Mouse (Mus musculus) hindbrain, embryonic 13.5 days (tissue): ENCODE data around the gene Hs3st5. TPM values are rescaled to one million over a fixed set of nuclear protein-coding genes. Genes with fewer than 3 reads are reported as not detected.
A peak's percentile ranks its signal among the peaks of the same experiment; 100 is the strongest.

Experiments
- ATAC-seq: fragments of 200-750 bp; cut with Nextera tagmentation; 2 replicates; pipeline ENCODE4 v1.8.0; 2017; ENCODE audit warnings: moderate TSS enrichment; ENCODE audit not compliant: low FRiP score
- H3K27ac ChIP-seq: fragments of 300-500 bp; sonication (generic); 2 replicates; pipeline ENCODE4 v1.5.1; 2015; ENCODE audit warnings: inconsistent platforms, mild to moderate bottlenecking, moderate library complexity
- H3K27me3 ChIP-seq: fragments of 300-500 bp; sonication (generic); 2 replicates; pipeline ENCODE4 v1.6.1; 2015; ENCODE audit warnings: mild to moderate bottlenecking, inconsistent platforms
- H3K36me3 ChIP-seq: fragments of 300-500 bp; sonication (generic); 2 replicates; pipeline ENCODE4 v1.6.1; 2015; ENCODE audit warnings: mild to moderate bottlenecking, inconsistent platforms
- H3K4me1 ChIP-seq: fragments of 300-500 bp; sonication (generic); replicated peaks from 2 replicates; pipeline ENCODE4 v1.6.1; 2015; ENCODE audit warnings: inconsistent platforms
- H3K4me2 ChIP-seq: fragments of 300-500 bp; sonication (generic); 2 replicates; pipeline ENCODE4 v1.6.1; 2015; ENCODE audit warnings: inconsistent platforms, mild to moderate bottlenecking, moderate library complexity
- H3K4me3 ChIP-seq: fragments of 300-500 bp; sonication (generic); 2 replicates; pipeline ENCODE4 v1.5.1; 2015; ENCODE audit warnings: mild to moderate bottlenecking, inconsistent platforms
- H3K9ac ChIP-seq: fragments of 300-500 bp; sonication (generic); 2 replicates; pipeline ENCODE4 v1.6.1; 2015; ENCODE audit warnings: mild to moderate bottlenecking, inconsistent platforms
- H3K9me3 ChIP-seq: fragments of 300-500 bp; sonication (generic); 2 replicates; pipeline ENCODE4 v1.6.1; 2016; ENCODE audit warnings: inconsistent platforms
- WGBS: fragments of 180-500 bp; shearing (Covaris S2); methylation state at CpG from one replicate; pipeline ENCODE4 v1.1.7; 2015; 5-methylcytosine and 5-hydroxymethylcytosine counted together
- polyA plus RNA-seq: library from polyadenylated mRNA; unstranded; fragments of >200 nt; fragmentation: Nextera tagmentation; extraction: Ambion mirVana; gene quantifications from 2 replicates; pipeline ENCODE4 v1.2.1, GENCODE M21; 2015

Gene Hs3st5
- 24.4 and 25.2 TPM in 2 replicates for polyA plus RNA-seq

DNA sequence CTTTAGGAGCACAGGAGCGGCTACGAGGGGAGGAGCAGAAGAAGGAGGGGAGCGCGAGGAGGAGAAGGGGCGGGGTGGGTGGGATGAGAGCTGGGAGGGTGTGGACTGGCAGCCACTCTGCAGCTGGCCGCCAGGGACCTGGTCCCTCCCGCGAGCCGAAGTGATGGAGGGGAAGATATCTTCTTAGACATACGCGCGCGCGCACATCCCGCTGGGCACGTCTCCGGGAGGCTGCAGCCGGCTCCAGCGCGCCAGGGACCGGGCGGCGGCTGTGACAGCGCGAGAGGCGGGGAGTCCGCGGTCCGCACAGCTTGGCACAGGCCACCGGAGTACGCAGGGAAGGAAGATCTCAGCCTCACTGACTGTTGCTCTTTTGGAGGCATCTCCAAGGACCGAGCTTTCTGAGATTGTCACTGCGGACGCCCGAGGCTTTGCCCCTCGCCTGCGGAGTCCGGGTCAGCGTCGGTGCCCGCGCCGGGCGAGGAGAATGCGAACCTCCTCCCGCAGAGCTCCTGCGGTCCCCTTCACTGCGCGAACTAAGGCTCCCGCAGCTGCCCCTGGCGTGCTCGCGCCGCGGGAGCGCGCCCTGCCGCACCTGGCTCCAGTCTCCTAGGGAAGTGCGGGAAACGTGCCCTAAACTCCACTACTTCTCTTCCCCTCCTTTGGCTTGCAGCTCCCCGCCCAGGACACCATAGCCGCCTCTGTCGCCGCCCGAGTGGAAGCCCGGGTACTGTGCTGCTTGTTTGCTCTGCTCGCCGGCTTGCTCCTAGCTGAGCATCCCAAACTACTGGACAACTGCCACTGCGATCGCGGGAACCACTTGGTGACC, at the start of gene Hs3st5:
Hs3st5 (plus strand) TSS at position 88 of the 829 bp plus-strand sequence.
- Histone ChIP-seq H3K9me3 (no peaks in the 10 kb centered on the region), H3K36me3 (no peaks in the 10 kb centered on the region), H3K9ac (peak within 1 kb of the TSS; percentile 80), H3K4me1 (peaks cover 23% of the 10 kb centered on the region), H3K4me3 (peak within 1 kb of the TSS; percentile 80), H3K27ac (peak within 1 kb of the TSS; percentile 90), H3K4me2 (peak within 1 kb of the TSS; percentile 97), H3K27me3 (peaks cover 5% of the 10 kb centered on the region; the same call in 1 of the 2 replicates)
- under 1% methylated on average over 66 of the region's 71 CpGs for WGBS
- ATAC-seq: peak; percentile 92

- H3K9ac ChIP-seq: no peak overlapping the region
- H3K27ac ChIP-seq: no peak overlapping the region
- WGBS: 91% methylated on average over 3 of the region's 3 CpGs
- no peaks in the 10 kb centered on the region for H3K9me3 ChIP-seq
- ATAC-seq: no peak
- no peaks in the 10 kb centered on the region for H3K27me3 ChIP-seq
- H3K4me1 ChIP-seq: no peaks in the 10 kb centered on the region
- no peak overlapping the region for H3K4me2 ChIP-seq
- no peaks in the 10 kb centered on the region for H3K36me3 ChIP-seq
- H3K4me3 ChIP-seq: no peak overlapping the region
These were observed 38.0 kb upstream of the Hs3st5 start for GRCm38 (mm10) chr10:36468664-36469063.

GRCm38 (mm10) chr10:36471135-36471534, 35.5 kb upstream of the Hs3st5 start:
- Histone ChIP-seq H3K4me1 (no peaks in the 10 kb centered on the region), H3K4me2 (no peak overlapping the region), H3K9ac (no peak overlapping the region), H3K4me3 (no peak overlapping the region), H3K9me3 (no peaks in the 10 kb centered on the region), H3K27ac (no peak overlapping the region), H3K36me3 (no peaks in the 10 kb centered on the region), H3K27me3 (no peaks in the 10 kb centered on the region)
- ATAC-seq: peak; percentile 69; the same call in 1 of the 2 replicates
- 69% methylated on average over 3 of the region's 3 CpGs for WGBS

DNA sequence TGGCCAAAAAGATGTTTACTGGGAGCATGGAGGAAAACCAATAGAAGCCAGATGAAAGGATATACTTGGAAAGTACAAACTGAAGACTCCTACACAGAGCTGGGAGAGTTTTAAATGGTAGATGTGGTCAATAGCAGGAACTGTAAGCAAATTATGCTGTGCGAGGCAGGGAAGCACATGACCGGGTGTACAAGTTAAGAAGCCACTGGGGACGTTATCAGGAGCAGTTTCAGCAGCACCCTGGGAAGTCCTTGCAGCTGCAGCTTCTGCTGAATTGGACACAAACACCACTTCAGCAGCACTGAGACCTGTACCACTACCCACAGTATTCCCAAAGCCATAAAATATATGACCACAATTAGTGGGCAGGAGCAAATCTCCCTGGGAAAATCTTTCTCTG, 31.8 kb upstream of the Hs3st5 start:
- Histone ChIP-seq H3K9ac (no peak overlapping the region), H3K4me1 (no peaks in the 10 kb centered on the region), H3K9me3 (no peaks in the 10 kb centered on the region), H3K27ac (no peak overlapping the region), H3K4me2 (no peak overlapping the region), H3K36me3 (no peaks in the 10 kb centered on the region), H3K27me3 (no peaks in the 10 kb centered on the region), H3K4me3 (no peak overlapping the region)
- 67% methylated on average over 3 of the region's 3 CpGs for WGBS
- no peak for ATAC-seq

DNA sequence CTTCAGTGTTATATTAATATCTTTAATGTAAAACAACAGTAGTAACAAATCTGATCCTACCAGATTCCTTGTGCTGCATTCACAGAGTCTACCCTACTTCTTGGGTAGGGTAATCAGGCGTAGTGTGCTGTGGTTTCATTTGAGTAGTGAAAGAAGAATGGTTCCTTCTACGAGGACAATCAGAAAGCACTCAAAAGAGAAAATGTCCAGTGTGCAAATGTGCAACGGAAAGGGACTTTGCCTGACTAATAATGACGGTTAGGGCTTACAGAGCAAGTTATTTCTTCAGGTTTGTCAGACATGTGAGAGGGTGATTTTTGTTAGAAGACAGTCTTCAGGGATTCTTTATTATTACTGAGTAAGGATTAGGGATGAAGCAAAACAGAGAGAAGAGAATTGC, 29.1 kb upstream of the Hs3st5 start:
- Histone ChIP-seq H3K4me1 (no peaks in the 10 kb centered on the region), H3K27ac (no peak overlapping the region), H3K9me3 (no peaks in the 10 kb centered on the region), H3K36me3 (no peaks in the 10 kb centered on the region), H3K27me3 (no peaks in the 10 kb centered on the region), H3K4me3 (no peak overlapping the region), H3K9ac (no peak overlapping the region), H3K4me2 (no peak overlapping the region)
- no peak for ATAC-seq
- 84% methylated on average over 4 of the region's 4 CpGs for WGBS

- Histone ChIP-seq H3K4me1 (no peaks in the 10 kb centered on the region), H3K4me2 (no peak overlapping the region), H3K27me3 (no peaks in the 10 kb centered on the region), H3K36me3 (no peaks in the 10 kb centered on the region), H3K9ac (no peak overlapping the region), H3K9me3 (no peaks in the 10 kb centered on the region), H3K4me3 (no peak overlapping the region), H3K27ac (no peak overlapping the region)
- no peak for ATAC-seq
- 48% methylated on average over 2 of the region's 2 CpGs for WGBS
These were observed 23.3 kb upstream of the Hs3st5 start for GRCm38 (mm10) chr10:36483362-36483761.

- WGBS: 85% methylated on average over 3 of the region's 3 CpGs
- no peak for ATAC-seq
- H3K36me3 ChIP-seq: no peaks in the 10 kb centered on the region
- no peak overlapping the region for H3K4me3 ChIP-seq
- no peak overlapping the region for H3K9ac ChIP-seq
- no peak overlapping the region for H3K27ac ChIP-seq
- H3K4me2 ChIP-seq: no peak overlapping the region
- H3K4me1 ChIP-seq: no peaks in the 10 kb centered on the region
- no peaks in the 10 kb centered on the region for H3K27me3 ChIP-seq
- H3K9me3 ChIP-seq: no peaks in the 10 kb centered on the region
These were observed 22.6 kb upstream of the Hs3st5 start for GRCm38 (mm10) chr10:36484011-36484410.

DNA sequence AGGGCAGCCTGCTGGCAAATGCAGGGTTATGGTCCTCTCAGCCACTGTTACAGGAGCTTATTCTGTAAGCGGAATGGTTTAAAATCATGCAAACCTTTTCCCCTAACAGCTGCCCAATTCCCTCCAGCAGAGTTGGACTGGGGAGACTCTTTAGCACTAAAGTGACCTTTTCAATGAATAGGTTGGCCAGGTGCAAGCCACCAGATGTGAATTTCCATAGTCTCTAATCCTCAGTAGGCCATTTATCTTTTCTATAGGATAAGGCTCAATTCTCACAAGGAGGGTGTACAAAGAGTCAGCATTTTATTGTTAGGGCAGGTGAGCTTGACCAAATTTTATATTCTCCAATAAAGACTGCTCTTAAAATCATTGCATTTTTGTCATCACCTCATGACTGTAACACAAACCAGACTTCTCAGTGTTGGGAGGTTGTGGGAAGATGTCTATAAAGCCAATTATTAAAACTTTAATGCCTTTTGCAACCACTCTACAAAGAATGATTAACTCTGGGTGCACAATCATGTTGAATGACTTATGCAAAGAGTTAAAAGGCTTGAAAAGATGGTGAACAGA, 21.8 kb upstream of the Hs3st5 start:
- H3K36me3 ChIP-seq: no peaks in the 10 kb centered on the region
- no peaks in the 10 kb centered on the region for H3K9me3 ChIP-seq
- WGBS: 79% methylated on average over 1 of the region's 1 CpGs
- no peak overlapping the region for H3K4me3 ChIP-seq
- H3K9ac ChIP-seq: no peak overlapping the region
- H3K4me1 ChIP-seq: no peaks in the 10 kb centered on the region
- no peak overlapping the region for H3K4me2 ChIP-seq
- no peak for ATAC-seq
- H3K27me3 ChIP-seq: no peaks in the 10 kb centered on the region
- no peak overlapping the region for H3K27ac ChIP-seq

DNA sequence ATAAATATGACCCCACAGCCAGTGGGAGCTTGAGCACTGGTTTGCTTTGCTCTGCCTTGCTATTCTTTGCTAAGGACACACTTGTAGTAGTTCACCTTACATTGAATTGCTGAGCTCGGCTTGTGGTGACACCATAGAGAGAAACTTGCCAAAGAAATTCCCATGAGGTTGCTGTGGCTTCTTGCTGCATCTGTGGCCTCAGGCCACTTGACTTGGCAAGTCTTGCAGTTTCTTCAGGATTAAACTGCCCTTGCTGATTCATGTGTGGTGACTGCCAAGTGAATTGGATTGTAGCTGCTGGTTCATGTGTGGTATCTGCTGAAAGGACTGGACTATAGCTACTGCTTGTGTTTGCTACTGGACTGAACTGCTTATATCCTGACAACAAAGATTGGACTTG, 13.0 kb upstream of the Hs3st5 start:
- Histone ChIP-seq H3K27ac (no peak overlapping the region), H3K27me3 (no peaks in the 10 kb centered on the region), H3K4me2 (no peak overlapping the region), H3K4me1 (no peaks in the 10 kb centered on the region), H3K4me3 (no peak overlapping the region), H3K9ac (no peak overlapping the region), H3K9me3 (no peaks in the 10 kb centered on the region), H3K36me3 (no peaks in the 10 kb centered on the region)
- 89% methylated on average over 1 of the region's 1 CpGs for WGBS
- no peak for ATAC-seq

- H3K27ac ChIP-seq: no peak overlapping the region
- H3K27me3 ChIP-seq: no peaks in the 10 kb centered on the region
- H3K36me3 ChIP-seq: no peaks in the 10 kb centered on the region
- no peaks in the 10 kb centered on the region for H3K4me1 ChIP-seq
- 76% methylated on average over 1 of the region's 1 CpGs for WGBS
- no peak overlapping the region for H3K9ac ChIP-seq
- ATAC-seq: no peak
- no peak overlapping the region for H3K4me3 ChIP-seq
- no peaks in the 10 kb centered on the region for H3K9me3 ChIP-seq
- no peak overlapping the region for H3K4me2 ChIP-seq
These were observed 6.9 kb upstream of the Hs3st5 start for GRCm38 (mm10) chr10:36499713-36500112.

GRCm38 (mm10) chr10:36506033-36506726, 434 bp upstream of the Hs3st5 start:
- Histone ChIP-seq H3K9me3 (no peaks in the 10 kb centered on the region), H3K4me2 (peak overlapping the region; percentile 97), H3K4me1 (peaks cover 23% of the 10 kb centered on the region), H3K27me3 (peaks cover 5% of the 10 kb centered on the region; the same call in 1 of the 2 replicates), H3K9ac (peak overlapping the region; percentile 80), H3K27ac (peak overlapping the region; percentile 90), H3K36me3 (no peaks in the 10 kb centered on the region), H3K4me3 (peak overlapping the region; percentile 80)
- WGBS: 12% methylated on average over 13 of the region's 13 CpGs
- ATAC-seq: peak; percentile 77

- no peak for ATAC-seq
- H3K4me2 ChIP-seq: peak overlapping the region; percentile 97
- peaks cover 23% of the 10 kb centered on the region for H3K4me1 ChIP-seq
- H3K4me3 ChIP-seq: peak overlapping the region; percentile 80
- no peaks in the 10 kb centered on the region for H3K9me3 ChIP-seq
- under 1% methylated on average over 15 of the region's 15 CpGs for WGBS
- peaks cover 5% of the 10 kb centered on the region; the same call in 1 of the 2 replicates for H3K27me3 ChIP-seq
- peak overlapping the region; percentile 80 for H3K9ac ChIP-seq
- H3K27ac ChIP-seq: peak overlapping the region; percentile 90
- no peaks in the 10 kb centered on the region for H3K36me3 ChIP-seq
These were observed 899 bp downstream of the Hs3st5 start for GRCm38 (mm10) chr10:36507556-36507870.
